Mouse (Mus musculus): ENCODE results near the gene Sapcd2.

DNA sequence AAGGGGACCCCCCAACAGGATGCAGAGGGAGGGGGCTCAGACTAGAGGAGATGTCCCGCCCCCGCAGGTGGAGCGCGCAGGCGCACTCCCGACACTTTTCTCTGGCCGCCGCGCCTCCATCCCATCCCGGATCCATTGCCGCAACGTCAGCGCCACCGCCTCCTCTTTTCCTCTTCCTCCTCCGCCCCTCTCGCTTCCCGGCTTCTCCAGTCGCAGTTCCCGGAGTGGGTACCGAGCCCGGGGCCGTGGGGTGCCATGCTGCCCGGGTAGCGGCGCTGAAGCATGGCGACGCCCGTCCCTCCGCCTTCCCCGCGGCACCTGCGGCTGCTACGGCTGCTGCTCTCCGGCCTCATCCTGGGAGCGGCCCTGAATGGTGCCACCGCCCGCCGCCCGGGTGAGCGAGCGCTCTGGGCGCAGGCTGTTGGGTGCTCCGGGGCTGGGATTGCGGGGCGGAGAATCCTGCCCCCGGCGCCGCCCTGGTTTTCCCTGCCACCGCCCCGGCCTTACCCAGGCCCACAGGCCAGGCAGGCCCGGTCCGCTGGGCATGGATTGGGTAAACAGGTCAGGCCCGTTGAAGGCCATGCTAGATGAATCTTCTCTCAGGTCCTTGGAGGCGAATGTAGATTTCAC is 31.0 kb downstream of the Sapcd2 start:
- TF ChIP-seq CTCF (IDR thresholded peaks at IDR 0.05) (no peak), POLR2A (IDR thresholded peaks at IDR 0.05; ENCODE audit: insufficient read depth, low read depth, low read length) (peak; percentile 55; the same call in 1 of the 2 replicates), EP300 (IDR thresholded peaks at IDR 0.05; ENCODE audit: insufficient read depth, low read depth, low read length) (no peak)

Data from heart, adult 2 months (tissue).